Mouse (Mus musculus) bone marrow macrophage, adult 2 months (primary cell): ENCODE measurements at regions not wholly inside any gene's neighbourhood (a gene's known extent, or its start where the extent isn't known, plus 50 kb on each side); places are given as distances from the start of the nearest gene placed in this dataset.

Source experiments
- H3K27ac ChIP-seq: 2 replicates; pipeline ENCODE4 v1.5.1; 2012; ENCODE audit warnings: low read depth, low read length; ENCODE audit not compliant: insufficient read depth
- H3K4me1 ChIP-seq: 2 replicates; pipeline ENCODE4 v1.6.1; 2012; ENCODE audit warnings: low read length; ENCODE audit not compliant: control insufficient read depth, insufficient read depth
- H3K4me3 ChIP-seq: 2 replicates; pipeline ENCODE4 v1.5.1; 2012; ENCODE audit warnings: mild to moderate bottlenecking, low read length, moderate library complexity; ENCODE audit not compliant: insufficient read depth
- CTCF ChIP-seq: IDR thresholded peaks from 2 replicates; pipeline ENCODE4 v1.5.1; 2012; ENCODE audit warnings: low read depth, mild to moderate bottlenecking, low read length, moderate library complexity
- POLR2A ChIP-seq: IDR thresholded peaks from 2 replicates; pipeline ENCODE4 v1.6.1; 2012; ENCODE audit warnings: mild to moderate bottlenecking, low read depth, low read length, borderline replicate concordance

DNA sequence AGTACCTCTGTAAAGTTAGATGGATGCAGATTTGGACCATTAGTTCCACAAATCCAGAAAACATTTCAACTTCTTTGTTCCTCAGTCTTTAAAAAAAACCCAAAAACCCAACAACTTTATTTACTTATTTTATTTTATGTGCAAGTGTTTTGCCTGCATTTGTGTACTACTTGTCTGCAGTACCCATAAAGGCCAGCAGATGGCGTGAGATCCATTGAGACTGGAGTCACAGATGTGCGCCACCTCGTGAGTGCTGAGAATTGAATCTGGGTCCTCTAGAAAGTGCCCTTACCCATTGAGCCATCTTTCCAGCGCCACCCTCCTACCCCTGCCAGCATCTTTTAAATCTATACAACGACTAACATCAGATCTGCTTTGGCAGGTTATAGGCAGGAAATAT, 53.0 kb downstream of the Gm12689 start:
- Histone ChIP-seq H3K4me3 (no peak overlapping the region), H3K27ac (no peak overlapping the region), H3K4me1 (no peaks in the 10 kb centered on the region)
- TF ChIP-seq CTCF (no peak), POLR2A (no peak)

- TF ChIP-seq POLR2A (no peak), CTCF (no peak)
- no peak overlapping the region for H3K4me3 ChIP-seq
- H3K4me1 ChIP-seq: no peaks in the 10 kb centered on the region
- H3K27ac ChIP-seq: no peak overlapping the region
Measured at GRCm38 (mm10) chr4:99353122-99353774, 57.5 kb downstream of the Gm12689 start.

GRCm38 (mm10) chr4:99354241-99354640, 58.5 kb downstream of the Gm12689 start:
- Histone ChIP-seq H3K4me1 (no peaks in the 10 kb centered on the region), H3K4me3 (peak overlapping the region; percentile 32), H3K27ac (no peak overlapping the region)
- TF ChIP-seq POLR2A (no peak), CTCF (no peak)

GRCm38 (mm10) chr4:99354835-99355234, 59.1 kb downstream of the Gm12689 start:
- TF ChIP-seq CTCF (no peak), POLR2A (no peak)
- Histone ChIP-seq H3K4me1 (no peaks in the 10 kb centered on the region), H3K4me3 (no peak overlapping the region)

GRCm38 (mm10) chr4:99368036-99368435, 72.3 kb downstream of the Gm12689 start:
- Histone ChIP-seq H3K27ac (no peak overlapping the region), H3K4me3 (no peak overlapping the region)
- TF ChIP-seq POLR2A: no peak
- no peak for TF ChIP-seq CTCF

More at GRCm38 (mm10) chr4:99354835-99355234, 59.1 kb downstream of the Gm12689 start:
- no peak overlapping the region for H3K27ac ChIP-seq

GRCm38 (mm10) chr4:99371162-99371561, 75.5 kb downstream of the Gm12689 start:
- no peak for TF ChIP-seq POLR2A
- no peak for TF ChIP-seq CTCF
- H3K27ac ChIP-seq: no peak overlapping the region
- no peak overlapping the region for H3K4me3 ChIP-seq
- H3K4me1 ChIP-seq: no peaks in the 10 kb centered on the region

More at GRCm38 (mm10) chr4:99368036-99368435, 72.3 kb downstream of the Gm12689 start:
- no peaks in the 10 kb centered on the region for H3K4me1 ChIP-seq

DNA sequence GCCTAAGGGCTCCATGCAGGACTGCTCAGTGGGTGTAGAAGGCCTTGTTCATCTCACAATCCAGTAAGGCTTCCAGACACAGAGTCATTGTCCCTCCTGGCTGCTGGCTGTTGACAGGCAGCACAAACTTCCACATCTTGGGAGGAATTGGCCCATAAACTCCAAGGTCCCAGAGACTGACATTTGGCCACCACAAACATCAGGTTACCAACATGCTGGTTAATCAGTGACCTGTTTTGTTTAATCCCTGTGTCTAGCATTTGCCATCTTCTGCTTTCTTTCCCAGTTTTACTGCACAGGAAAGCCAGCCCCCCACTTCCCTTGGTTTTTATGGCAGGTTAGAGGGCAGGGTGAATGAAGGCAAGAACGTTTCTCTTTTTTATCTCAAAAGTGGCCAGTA, 80.5 kb downstream of the Gm12689 start:
- H3K4me1 ChIP-seq: no peaks in the 10 kb centered on the region
- no peak overlapping the region for H3K27ac ChIP-seq
- H3K4me3 ChIP-seq: no peak overlapping the region
- no peak for TF ChIP-seq CTCF
- no peak for TF ChIP-seq POLR2A

- H3K4me3 ChIP-seq: no peak overlapping the region
- H3K27ac ChIP-seq: no peak overlapping the region
- no peaks in the 10 kb centered on the region for H3K4me1 ChIP-seq
- no peak for TF ChIP-seq POLR2A
- TF ChIP-seq CTCF: no peak
Measured at GRCm38 (mm10) chr4:99376911-99377310, 81.2 kb downstream of the Gm12689 start.

- H3K27ac ChIP-seq: no peak overlapping the region
- no peak overlapping the region for H3K4me3 ChIP-seq
- H3K4me1 ChIP-seq: no peaks in the 10 kb centered on the region
- TF ChIP-seq CTCF (no peak), POLR2A (no peak)
Measured at GRCm38 (mm10) chr4:99379983-99380382, 84.3 kb downstream of the Gm12689 start.

- no peak for TF ChIP-seq POLR2A
- no peak for TF ChIP-seq CTCF
- Histone ChIP-seq H3K4me1 (no peaks in the 10 kb centered on the region), H3K4me3 (no peak overlapping the region), H3K27ac (no peak overlapping the region)
Measured at GRCm38 (mm10) chr4:99385381-99385780, 89.7 kb downstream of the Gm12689 start.
